Mouse (Mus musculus) v-Abl transformed pro-B cells (cell line): ENCODE results near the gene Gm20388.

ENCODE experiments used
- in situ Hi-C, 2 experiments: fragments of 400-800 bp; cut with MboI; formaldehyde crosslinking; loops; one replicate each; pipeline ENCODE4 v1.15.1; 2025; ENCODE audit not compliant: unreplicated experiment in 2 of 2

Gm20388 gene

GRCm38 (mm10) chr8:121319491-121319890, 1408.8 kb downstream of the Gm20388 start:
- in situ Hi-C loops, result no loop called here

- in situ Hi-C loops, result no loop called here
These were observed 1415.7 kb downstream of the Gm20388 start for GRCm38 (mm10) chr8:121326164-121326910.

GRCm38 (mm10) chr8:121332436-121332835, 1421.8 kb downstream of the Gm20388 start:
- in situ Hi-C loops, result no loop called here

- in situ Hi-C loops, result no loop called here
These were observed 1424.1 kb downstream of the Gm20388 start for GRCm38 (mm10) chr8:121334495-121335424.

GRCm38 (mm10) chr8:121335684-121336083, 1425.0 kb downstream of the Gm20388 start:
- in situ Hi-C loops, result no loop called here

- in situ Hi-C loops, result no loop called here
These were observed 1432.3 kb downstream of the Gm20388 start for GRCm38 (mm10) chr8:121342931-121343330.

- in situ Hi-C loops, result no loop called here
These were observed 1433.8 kb downstream of the Gm20388 start for GRCm38 (mm10) chr8:121344486-121344885.

GRCm38 (mm10) chr8:121346175-121346574, 1435.5 kb downstream of the Gm20388 start:
- in situ Hi-C loops, result no loop called here

GRCm38 (mm10) chr8:121346862-121347261, 1436.2 kb downstream of the Gm20388 start:
- in situ Hi-C loops, result no loop called here

GRCm38 (mm10) chr8:121348998-121349397, 1438.4 kb downstream of the Gm20388 start:
- in situ Hi-C loops, result no loop called here

GRCm38 (mm10) chr8:121350803-121351202, 1440.2 kb downstream of the Gm20388 start:
- in situ Hi-C loops, result no loop called here

GRCm38 (mm10) chr8:121354844-121355243, 1444.2 kb downstream of the Gm20388 start:
- in situ Hi-C loops, result no loop called here

- in situ Hi-C loops, result no loop called here
These were observed 1446.8 kb downstream of the Gm20388 start for GRCm38 (mm10) chr8:121357451-121357850.

- in situ Hi-C loops, result no loop called here
These were observed 1448.0 kb downstream of the Gm20388 start for GRCm38 (mm10) chr8:121358609-121359008.

GRCm38 (mm10) chr8:121359131-121359981, 1448.7 kb downstream of the Gm20388 start:
- in situ Hi-C loops, result no loop called here

- in situ Hi-C loops, result no loop called here
These were observed 1449.4 kb downstream of the Gm20388 start for GRCm38 (mm10) chr8:121360001-121360400.

GRCm38 (mm10) chr8:121361166-121361565, 1450.5 kb downstream of the Gm20388 start:
- in situ Hi-C loops, result no loop called here

- in situ Hi-C loops, result no loop called here
These were observed 1454.0 kb downstream of the Gm20388 start for GRCm38 (mm10) chr8:121364646-121365045.

GRCm38 (mm10) chr8:121365150-121365549, 1454.5 kb downstream of the Gm20388 start:
- in situ Hi-C loops, result no loop called here

- in situ Hi-C loops, result no loop called here
These were observed 1456.0 kb downstream of the Gm20388 start for GRCm38 (mm10) chr8:121366655-121367054.

GRCm38 (mm10) chr8:121368799-121369198, 1458.2 kb downstream of the Gm20388 start:
- in situ Hi-C loops, result no loop called here
